Mouse (Mus musculus) intestine, postnatal 0 days (tissue): ENCODE results near the gene Ajap1. TPM values are rescaled to one million over a fixed set of nuclear protein-coding genes. Genes with fewer than 3 reads are reported as not detected.
A peak's percentile ranks its signal among the peaks of the same experiment; 100 is the strongest.

Source experiments
- ATAC-seq: fragments of 200-750 bp; cut with Nextera tagmentation; 2 replicates; pipeline ENCODE4 v1.8.0; 2017; ENCODE audit warnings: mild to moderate bottlenecking, moderate TSS enrichment, moderate library complexity
- H3K27ac ChIP-seq: fragments of 300-500 bp; sonication (generic); 2 replicates; pipeline ENCODE4 v1.5.1; 2014; ENCODE audit warnings: mild to moderate bottlenecking, low read depth, low read length, moderate library complexity
- H3K27me3 ChIP-seq: fragments of 300-500 bp; sonication (generic); replicated peaks from 2 replicates; pipeline ENCODE4 v1.6.1; 2014; ENCODE audit warnings: low read length, mixed read lengths; ENCODE audit not compliant: control insufficient read depth, insufficient read depth
- H3K36me3 ChIP-seq: fragments of 300-500 bp; sonication (generic); 2 replicates; pipeline ENCODE4 v1.6.1; 2014; ENCODE audit warnings: mild to moderate bottlenecking, moderate library complexity; ENCODE audit not compliant: control insufficient read depth, insufficient read depth
- H3K4me1 ChIP-seq: fragments of 300-500 bp; sonication (generic); replicated peaks from 2 replicates; pipeline ENCODE4 v1.6.1; 2014; ENCODE audit warnings: antibody characterized with exemption, low read length, mixed read lengths; ENCODE audit not compliant: control insufficient read depth, insufficient read depth
- H3K4me2 ChIP-seq: fragments of 300-500 bp; sonication (generic); replicated peaks from 2 replicates; pipeline ENCODE4 v1.6.1; 2014; ENCODE audit warnings: low read depth, mild to moderate bottlenecking, moderate library complexity
- H3K4me3 ChIP-seq: fragments of 300-500 bp; sonication (generic); 2 replicates; pipeline ENCODE4 v1.5.1; 2014; ENCODE audit warnings: low read depth, low read length
- H3K9ac ChIP-seq: fragments of 300-500 bp; sonication (generic); 2 replicates; pipeline ENCODE4 v1.6.1; 2014; ENCODE audit warnings: mild to moderate bottlenecking, low read depth, low read length
- H3K9me3 ChIP-seq: fragments of 300-500 bp; sonication (generic); 2 replicates; pipeline ENCODE4 v1.6.1; 2016; ENCODE audit warnings: mixed run types; ENCODE audit not compliant: control insufficient read depth
- CTCF ChIP-seq: sonication (generic); IDR thresholded peaks from 2 replicates; pipeline ENCODE4 v1.5.1; 2016; ENCODE audit warnings: low read depth, mild to moderate bottlenecking, control low read depth, antibody characterized with exemption, moderate library complexity
- WGBS: fragments of 180-500 bp; shearing (Covaris S2); extraction: QIAGEN DNeasy Blood & Tissue Kit; methylation state at CpG from one replicate; pipeline ENCODE4 v1.1.7; 2014; 5-methylcytosine and 5-hydroxymethylcytosine counted together
- polyA plus RNA-seq: library from polyadenylated mRNA; unstranded; fragments of >200 nt; fragmentation: Nextera tagmentation; extraction: Ambion mirVana; gene quantifications from 2 replicates; pipeline ENCODE4 v1.2.1, GENCODE M21; 2015

The Ajap1 gene
- polyA plus RNA-seq, 1 experiment from 2014 or later = 0.29 TPM

DNA sequence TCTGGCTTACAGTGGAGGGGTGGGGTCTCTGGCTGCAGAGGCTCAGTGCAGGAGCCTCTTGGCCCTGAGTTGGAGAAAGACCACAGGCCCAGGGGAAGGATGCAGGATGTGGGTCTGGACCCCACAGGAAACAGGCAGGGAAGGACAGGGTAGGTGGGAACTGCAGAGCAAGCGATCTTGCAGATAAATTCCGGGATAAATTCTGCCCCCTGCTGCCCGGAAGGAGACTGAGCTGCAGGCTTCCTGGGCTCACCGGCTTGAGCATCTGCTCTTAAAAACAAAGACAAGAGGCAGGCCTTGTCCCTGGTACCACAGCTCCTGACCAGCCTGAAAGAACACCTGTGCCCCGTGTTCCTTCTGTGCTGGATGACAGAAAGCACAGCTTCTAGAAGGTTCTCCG is 104.6 kb downstream of the Ajap1 start:
- Histone ChIP-seq H3K9me3 (0 out of 2 replicates have a peak, but pooled peaks cover 2% of the 10 kb centered on the region), H3K4me1 (no peaks in the 10 kb centered on the region), H3K27ac (no peak overlapping the region), H3K36me3 (no peaks in the 10 kb centered on the region), H3K9ac (no peak overlapping the region), H3K4me2 (no peak overlapping the region), H3K27me3 (no peaks in the 10 kb centered on the region), H3K4me3 (no peak overlapping the region)
- 16% methylated on average over 6 of the region's 6 CpGs for WGBS
- no peak for ATAC-seq
- peak; percentile 61 for TF ChIP-seq CTCF

DNA sequence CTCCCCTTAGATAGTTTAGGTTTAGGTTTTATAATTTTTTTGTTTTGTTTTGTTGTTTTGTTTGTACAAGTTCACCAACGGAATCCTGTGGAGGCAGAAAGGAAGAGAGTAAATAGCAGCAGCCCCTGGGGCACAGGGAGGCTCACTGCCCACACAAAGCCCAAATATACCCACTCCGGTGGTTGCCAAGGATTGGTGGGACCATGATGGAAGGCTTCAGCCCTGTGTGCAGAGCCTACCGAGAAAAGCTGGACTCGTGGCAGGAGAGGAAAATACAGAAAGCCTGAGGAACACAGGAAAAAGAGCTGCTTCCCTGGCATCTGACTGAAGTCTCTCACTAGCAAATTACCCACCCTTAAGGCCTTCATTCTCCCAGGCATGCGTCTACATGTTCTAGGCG is 108.4 kb downstream of the Ajap1 start:
- no peaks in the 10 kb centered on the region for H3K9me3 ChIP-seq
- no peaks in the 10 kb centered on the region for H3K4me1 ChIP-seq
- no peaks in the 10 kb centered on the region for H3K27me3 ChIP-seq
- ATAC-seq = no peak
- WGBS = 77% methylated on average over 6 of the region's 6 CpGs
- no peaks in the 10 kb centered on the region for H3K36me3 ChIP-seq
- H3K4me3 ChIP-seq = no peak overlapping the region
- H3K9ac ChIP-seq = no peak overlapping the region
- no peak for TF ChIP-seq CTCF
- H3K27ac ChIP-seq = no peak overlapping the region
- no peak overlapping the region for H3K4me2 ChIP-seq

DNA sequence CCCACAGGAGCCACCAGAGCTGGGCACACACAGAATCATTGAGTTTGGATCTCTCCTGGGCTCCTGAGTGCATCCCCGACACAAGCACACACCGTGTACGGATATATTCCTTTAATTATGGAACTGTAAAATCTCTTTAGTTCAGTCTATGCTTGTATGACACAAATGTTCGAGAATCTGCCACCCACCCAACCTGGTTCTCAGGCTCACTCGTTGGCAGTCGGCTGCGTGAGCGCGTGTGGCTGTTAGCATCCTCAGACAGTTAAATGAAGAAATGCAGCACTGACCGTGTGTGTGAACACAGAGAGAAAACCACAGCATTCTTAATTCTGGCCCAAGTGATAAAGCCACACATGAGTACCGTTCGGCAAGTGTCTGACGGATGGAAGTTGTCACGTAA is 109.5 kb downstream of the Ajap1 start:
- no peak for ATAC-seq
- Histone ChIP-seq H3K36me3 (no peaks in the 10 kb centered on the region), H3K4me2 (no peak overlapping the region), H3K9ac (no peak overlapping the region), H3K27me3 (no peaks in the 10 kb centered on the region), H3K9me3 (no peaks in the 10 kb centered on the region), H3K27ac (no peak overlapping the region), H3K4me1 (no peaks in the 10 kb centered on the region), H3K4me3 (no peak overlapping the region)
- TF ChIP-seq CTCF = no peak
- WGBS = 87% methylated on average over 14 of the region's 14 CpGs

DNA sequence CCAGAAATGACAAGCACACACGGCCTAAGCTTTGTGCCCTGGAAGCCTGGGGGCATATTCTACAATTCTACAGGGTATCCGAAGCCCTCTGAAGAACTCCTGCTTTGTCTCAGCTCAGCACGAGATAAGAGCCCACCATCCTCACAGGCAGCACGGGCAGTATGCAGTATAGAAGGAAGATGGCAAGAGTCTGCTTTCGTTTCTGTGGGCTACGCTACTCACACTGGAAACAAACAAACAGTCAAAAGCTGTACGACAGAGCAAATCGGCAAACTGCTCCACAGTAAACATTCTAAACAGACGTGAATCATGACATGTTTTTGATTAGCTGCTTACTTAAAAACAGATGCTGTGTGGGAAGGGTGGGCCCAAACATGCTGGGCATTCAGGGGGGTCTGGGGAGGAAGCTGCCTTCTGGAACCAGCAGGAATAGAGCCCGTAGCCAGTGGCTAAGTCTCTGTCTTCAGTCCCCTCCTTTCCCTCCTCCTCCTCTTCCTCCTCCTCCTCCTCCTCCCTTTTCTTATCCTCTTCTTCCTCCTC is 113.9 kb downstream of the Ajap1 start:
- H3K36me3 ChIP-seq = no peaks in the 10 kb centered on the region
- ATAC-seq = no peak
- no peaks in the 10 kb centered on the region for H3K9me3 ChIP-seq
- no peaks in the 10 kb centered on the region for H3K27me3 ChIP-seq
- WGBS = 52% methylated on average over 10 of the region's 10 CpGs
- no peak overlapping the region for H3K4me3 ChIP-seq
- no peaks in the 10 kb centered on the region for H3K4me1 ChIP-seq
- no peak overlapping the region for H3K27ac ChIP-seq
- no peak overlapping the region for H3K9ac ChIP-seq
- H3K4me2 ChIP-seq = no peak overlapping the region
- no peak for TF ChIP-seq CTCF

DNA sequence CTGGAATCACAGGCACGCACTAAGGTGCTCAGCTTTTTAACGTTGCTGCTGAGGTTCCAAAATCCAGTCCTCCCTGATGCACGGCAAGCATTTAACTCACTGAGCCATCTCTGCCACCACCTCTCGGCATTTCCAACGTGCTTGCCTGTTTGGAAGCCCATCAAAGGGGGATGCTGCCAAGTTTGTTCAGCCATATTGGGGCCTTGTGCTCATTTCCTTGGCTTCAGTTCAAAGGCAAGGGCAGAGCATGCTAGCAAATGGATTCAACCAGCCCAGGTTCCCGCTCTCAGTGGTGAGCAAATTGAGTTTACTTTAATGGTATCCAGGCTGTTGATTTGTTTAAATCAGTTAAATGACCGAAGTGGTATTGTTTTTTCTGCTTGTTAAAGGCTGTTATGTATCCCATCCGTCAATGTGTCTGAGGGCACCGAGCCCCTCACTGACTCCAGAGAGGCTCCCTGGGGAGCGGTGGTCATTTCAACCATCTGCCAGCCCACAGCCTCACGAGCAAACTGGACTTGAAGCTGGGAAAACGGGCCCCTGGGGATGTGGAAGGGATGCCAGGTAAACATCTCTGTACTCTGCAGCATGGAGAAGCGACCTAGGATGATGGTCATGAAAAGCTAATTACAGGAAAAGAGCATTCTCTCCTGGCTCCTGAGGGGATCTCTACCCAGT is 121.6 kb downstream of the Ajap1 start:
- H3K4me1 ChIP-seq = no peaks in the 10 kb centered on the region
- no peaks in the 10 kb centered on the region for H3K9me3 ChIP-seq
- TF ChIP-seq CTCF = no peak
- WGBS = 53% methylated on average over 13 of the region's 13 CpGs
- H3K9ac ChIP-seq = no peak overlapping the region
- no peak overlapping the region for H3K4me2 ChIP-seq
- H3K4me3 ChIP-seq = no peak overlapping the region
- no peak overlapping the region for H3K27ac ChIP-seq
- H3K27me3 ChIP-seq = no peaks in the 10 kb centered on the region
- no peak for ATAC-seq
- no peaks in the 10 kb centered on the region for H3K36me3 ChIP-seq

DNA sequence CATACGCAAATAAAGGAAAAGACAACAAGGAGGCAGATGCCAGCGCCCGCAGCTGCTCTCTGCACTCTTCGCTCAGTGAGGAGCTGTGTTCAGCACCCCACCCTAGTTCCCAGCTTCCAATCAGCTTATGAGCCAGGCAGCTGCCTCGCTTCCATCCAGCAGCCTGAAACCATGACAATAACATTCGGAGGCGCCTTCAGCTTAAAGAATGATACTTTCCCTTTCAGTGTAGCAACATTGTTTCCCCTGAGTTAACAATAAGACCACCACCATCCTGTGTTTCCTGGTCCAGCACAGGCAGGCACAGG is 124.4 kb downstream of the Ajap1 start:
- Histone ChIP-seq H3K36me3 (no peaks in the 10 kb centered on the region), H3K4me1 (no peaks in the 10 kb centered on the region), H3K27me3 (no peaks in the 10 kb centered on the region), H3K27ac (no peak overlapping the region), H3K4me3 (no peak overlapping the region), H3K9ac (no peak overlapping the region), H3K9me3 (no peaks in the 10 kb centered on the region), H3K4me2 (no peak overlapping the region)
- 50% methylated on average over 7 of the region's 7 CpGs for WGBS
- ATAC-seq = no peak
- no peak for TF ChIP-seq CTCF
